Mouse (Mus musculus): Measurements from ENCODE around the gene F5.

F5 gene

GRCm38 (mm10) chr1:164151387-164152088 lies at the start of gene F5:
Gene F5 (plus strand): TSS chr1:164151838.
- DNase-seq (ENCODE audit: low spot score), result no peak

DNA sequence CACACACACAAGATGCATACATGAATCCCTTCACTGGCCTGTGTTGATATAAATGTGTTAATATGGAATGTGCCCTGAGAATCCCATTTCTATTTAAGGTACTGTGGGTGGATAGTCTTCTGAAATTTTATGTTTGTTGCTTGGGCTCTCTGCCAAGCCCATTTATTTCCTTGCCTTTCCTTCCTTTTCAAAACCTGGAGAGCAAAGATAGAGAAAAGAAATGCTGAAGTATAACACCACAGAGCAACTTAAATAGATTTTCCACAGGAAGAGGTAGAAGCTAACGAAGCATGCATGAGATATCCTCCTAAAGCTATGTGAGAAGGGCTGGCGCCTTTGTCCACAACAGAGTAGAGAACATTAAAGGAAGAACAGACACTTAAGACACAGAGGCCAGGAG lies 41.9 kb upstream of the F5 start:
- no peak for DNase-seq (ENCODE audit: low spot score)

DNA sequence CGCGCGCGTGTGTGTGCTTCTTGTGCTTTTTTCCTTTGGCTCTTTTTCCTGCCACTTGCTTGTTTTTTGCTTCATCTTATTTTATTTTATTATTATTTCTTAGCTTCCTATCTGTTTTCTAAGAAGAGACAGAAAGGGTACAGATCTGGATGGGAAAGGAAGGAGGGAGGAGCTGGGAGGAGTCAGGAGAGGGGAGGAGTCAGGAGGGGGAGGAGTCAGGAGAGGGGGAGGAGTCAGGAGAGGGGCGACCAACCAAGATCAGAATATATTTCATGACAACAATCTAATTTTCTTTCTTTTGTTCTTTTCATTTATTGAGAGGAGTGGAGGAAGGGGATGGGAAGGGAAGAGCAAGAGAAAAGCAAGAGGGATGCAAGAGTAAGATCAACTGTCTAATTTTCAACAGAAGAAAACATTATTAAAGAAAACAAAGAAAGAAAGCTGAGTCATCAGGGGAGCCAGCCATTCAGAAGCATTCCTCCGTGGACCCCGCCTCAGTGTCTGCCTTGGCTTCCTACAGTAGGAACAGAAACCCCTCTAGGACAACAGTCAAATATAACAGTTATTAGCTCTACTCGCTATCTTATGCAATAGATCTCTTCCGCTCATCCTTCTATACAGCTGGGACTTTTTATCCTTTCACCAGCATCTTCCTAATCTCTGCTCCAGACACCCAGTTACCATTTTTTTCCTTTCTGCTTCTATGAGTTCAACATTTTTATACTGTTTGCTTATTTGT lies 40.9 kb upstream of the F5 start:
- no peak for DNase-seq (ENCODE audit: low spot score)

DNA sequence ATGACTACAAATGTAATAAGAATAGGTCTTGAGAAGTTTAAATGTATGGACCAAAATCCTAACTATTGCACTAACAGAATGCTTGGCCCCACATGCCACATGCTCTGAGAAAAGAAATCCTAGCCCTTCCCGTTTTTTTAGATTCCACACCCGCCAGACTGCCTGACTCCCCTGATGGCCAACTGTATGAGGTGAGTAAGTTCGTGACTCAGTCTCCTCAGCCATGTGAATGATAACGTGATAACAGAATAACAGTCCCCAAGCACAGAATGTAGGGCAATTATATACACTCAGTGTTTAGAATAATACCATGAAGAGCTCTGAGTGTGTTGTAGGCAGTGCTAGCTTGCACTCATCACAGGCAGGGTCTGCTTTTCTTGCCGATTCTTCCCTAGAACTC lies 37.4 kb upstream of the F5 start:
- no peak for DNase-seq (ENCODE audit: low spot score)

- no peak for DNase-seq (ENCODE audit: low spot score)
These were observed 36.6 kb upstream of the F5 start, which contains the start of gene Selp for GRCm38 (mm10) chr1:164114947-164115493. Gene Selp (plus strand): TSS chr1:164115264.

- no peak for DNase-seq (ENCODE audit: low spot score)
These were observed 36.0 kb upstream of the F5 start for GRCm38 (mm10) chr1:164115647-164116046.

DNA sequence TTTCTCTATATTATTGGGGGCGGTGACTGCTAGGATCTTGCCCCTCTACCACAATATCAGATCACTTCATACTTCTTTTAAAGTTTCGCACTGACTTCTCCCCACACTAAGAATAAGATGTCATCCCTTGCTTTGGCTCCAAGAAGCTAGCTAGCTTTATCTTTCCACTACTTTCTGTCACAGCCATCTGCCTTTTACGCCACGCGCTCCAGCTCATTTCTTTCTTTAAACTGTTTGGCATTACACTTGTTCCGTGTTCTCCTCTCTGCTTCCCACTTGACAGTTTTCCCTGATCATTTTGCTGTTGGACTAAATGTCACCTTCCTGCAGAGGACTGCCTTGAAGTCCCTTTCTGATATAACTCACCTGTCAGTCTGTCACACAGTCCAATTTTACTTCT lies 33.8 kb upstream of the F5 start:
- no peak for DNase-seq (ENCODE audit: low spot score)

DNA sequence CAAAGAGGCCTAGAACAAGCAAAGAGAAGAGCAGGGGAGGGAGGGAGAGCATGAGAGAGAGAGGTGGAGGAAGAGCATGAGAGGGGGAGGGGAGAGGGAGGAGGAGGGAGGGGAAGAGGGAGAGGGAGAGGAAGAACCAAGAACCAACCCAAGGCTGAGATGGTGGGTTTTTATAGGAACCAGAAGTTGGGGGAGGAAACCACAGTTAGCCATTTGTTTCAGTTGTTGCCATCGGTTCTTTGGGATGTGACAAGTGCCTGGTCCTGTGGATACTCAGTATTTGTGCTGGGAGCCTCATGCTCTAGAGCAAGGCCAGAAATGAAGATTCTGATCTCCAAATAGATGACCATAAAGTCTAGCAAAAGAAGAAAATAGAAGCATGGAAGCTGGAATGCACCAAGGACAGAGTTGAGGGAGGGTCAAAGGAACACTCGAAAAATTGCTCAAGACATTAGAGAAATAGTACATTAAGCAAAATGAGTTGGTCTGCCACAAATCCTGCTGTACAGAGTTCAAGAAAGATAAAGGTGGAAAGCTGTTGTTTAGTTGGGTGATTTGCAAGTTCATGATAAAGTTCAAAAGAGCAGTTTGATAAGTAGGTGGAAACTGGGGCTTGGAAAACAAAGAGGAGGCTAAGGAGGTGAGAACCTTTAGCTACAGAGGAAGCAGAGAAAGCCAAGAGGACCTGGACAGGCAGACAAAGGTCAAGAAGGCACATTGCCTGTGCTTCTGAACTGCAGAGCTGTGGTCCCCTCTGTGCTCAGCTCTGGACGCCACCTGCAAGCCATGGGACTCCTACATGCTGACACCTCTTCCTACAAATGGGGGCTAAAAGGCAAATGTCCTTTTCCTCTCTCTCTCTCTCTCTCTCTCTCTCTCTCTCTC lies 31.5 kb upstream of the F5 start:
- DNase-seq (ENCODE audit: low spot score), result no peak

DNA sequence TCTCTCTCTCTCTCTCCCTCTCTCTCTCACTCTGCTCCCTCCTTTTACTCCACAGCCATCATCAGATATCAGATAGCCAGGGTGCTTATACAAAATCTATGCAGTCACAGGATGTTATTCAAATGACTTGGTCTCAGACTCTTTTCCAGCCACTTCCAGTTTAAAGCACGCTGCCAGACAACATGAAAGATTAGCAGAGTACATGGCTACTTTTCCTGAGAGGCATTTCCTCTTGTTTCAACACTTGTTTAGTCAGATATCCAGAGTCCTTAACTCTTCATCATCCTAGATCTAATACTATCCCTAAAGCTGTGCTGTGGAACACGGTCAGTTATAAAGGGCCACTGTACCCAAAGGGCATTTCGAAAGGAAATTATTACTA lies 30.9 kb upstream of the F5 start:
- DNase-seq (ENCODE audit: low spot score), result no peak

DNA sequence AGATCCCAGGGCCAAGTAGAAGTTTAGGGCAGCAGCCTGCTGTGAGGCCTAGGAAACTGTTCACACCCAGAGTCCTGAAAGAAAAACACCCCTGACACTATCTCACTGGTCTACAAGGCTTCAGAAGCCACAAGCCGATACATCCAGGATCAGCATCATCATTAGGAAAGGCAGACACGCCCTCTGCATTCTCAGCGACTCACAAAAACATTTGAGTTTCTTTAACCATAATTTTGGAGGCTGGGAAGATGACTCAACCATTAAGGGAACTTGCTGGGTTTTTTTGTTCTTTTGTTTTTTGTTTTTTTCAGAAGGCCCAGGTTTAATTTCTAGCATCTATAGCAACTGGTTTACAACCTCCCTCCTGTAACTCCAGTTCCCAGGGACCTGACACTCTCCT lies 27.8 kb upstream of the F5 start:
- no peak for DNase-seq (ENCODE audit: low spot score)

DNA sequence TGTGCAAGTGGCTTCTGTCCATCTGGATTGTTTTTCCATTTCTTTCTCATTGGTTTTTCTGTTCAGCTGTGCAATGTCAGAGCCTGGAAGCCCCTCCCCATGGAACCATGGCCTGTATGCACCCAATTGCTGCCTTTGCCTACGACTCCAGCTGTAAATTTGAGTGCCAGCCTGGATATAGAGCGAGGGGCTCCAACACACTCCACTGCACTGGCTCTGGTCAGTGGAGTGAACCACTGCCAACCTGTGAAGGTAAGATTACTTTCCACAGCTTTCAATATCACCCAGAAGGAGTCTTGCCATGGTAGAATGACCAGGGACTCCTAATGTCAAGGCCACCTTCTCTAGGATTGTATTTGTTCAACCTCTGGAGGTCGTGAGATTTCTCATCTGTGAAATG lies 21.6 kb upstream of the F5 start:
- no peak for DNase-seq (ENCODE audit: low spot score)

DNA sequence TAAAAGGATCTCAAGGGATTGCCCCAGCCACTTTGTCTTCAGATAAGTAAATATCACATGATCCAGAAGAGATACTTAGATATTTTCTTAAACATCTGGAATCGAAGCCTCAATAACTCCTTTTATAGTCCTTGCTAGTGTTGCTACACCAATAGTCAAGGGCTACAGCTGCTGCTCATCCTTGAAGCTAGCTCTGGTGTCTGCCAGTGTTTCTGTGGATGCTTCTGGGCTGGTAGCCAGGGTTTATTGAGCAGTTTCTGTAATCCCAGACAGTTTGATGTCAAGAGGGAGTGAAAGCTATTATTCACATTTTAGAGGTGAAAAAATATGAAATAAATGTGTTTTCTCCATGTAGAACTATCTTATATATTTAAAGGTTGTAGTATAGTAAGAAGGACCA lies 19.0 kb upstream of the F5 start:
- DNase-seq (ENCODE audit: low spot score), result no peak

DNA sequence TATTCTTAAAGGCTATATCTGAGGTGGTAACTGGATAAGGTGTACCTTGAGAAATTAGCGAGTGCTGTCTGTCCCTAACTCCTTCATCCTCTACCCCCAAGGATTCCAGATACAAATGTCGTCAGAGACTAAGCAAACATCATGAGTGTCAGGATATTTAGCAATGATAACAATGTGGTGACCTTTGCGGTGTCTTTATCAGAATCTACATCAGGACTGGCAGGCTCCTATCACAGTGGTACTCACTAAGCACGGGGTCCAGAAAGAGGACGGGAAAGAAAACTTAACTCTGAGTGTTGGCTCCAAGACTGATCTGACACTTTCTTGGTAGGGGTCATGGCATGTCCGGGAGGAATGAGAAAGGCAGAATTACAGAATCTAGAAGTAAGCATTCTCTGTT lies 17.5 kb upstream of the F5 start:
- DNase-seq (ENCODE audit: low spot score), result no peak

DNA sequence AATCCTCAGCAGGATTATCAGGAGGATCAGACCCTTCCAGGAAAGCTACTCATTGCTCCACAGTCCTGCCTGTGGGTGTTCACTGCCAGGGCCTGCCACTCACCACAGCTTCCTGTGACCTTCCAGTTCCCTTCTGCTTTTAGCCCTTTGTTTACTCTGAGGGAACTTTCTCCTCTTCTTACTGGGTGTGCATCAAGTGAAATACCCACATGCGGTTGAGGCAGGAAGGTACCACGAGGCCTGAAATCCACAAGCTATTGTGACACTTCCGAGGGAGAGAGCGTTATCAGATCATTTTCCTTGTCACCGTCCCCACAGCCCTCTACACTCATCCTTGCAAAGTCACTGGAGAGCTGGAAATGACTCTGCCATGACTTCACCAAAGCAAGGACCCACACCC lies 16.3 kb upstream of the F5 start:
- DNase-seq (ENCODE audit: low spot score), result no peak

- no peak for DNase-seq (ENCODE audit: low spot score)
These were observed 15.7 kb upstream of the F5 start for GRCm38 (mm10) chr1:164135960-164136359.

- no peak for DNase-seq (ENCODE audit: low spot score)
These were observed 15.0 kb upstream of the F5 start for GRCm38 (mm10) chr1:164136636-164137035.

DNA sequence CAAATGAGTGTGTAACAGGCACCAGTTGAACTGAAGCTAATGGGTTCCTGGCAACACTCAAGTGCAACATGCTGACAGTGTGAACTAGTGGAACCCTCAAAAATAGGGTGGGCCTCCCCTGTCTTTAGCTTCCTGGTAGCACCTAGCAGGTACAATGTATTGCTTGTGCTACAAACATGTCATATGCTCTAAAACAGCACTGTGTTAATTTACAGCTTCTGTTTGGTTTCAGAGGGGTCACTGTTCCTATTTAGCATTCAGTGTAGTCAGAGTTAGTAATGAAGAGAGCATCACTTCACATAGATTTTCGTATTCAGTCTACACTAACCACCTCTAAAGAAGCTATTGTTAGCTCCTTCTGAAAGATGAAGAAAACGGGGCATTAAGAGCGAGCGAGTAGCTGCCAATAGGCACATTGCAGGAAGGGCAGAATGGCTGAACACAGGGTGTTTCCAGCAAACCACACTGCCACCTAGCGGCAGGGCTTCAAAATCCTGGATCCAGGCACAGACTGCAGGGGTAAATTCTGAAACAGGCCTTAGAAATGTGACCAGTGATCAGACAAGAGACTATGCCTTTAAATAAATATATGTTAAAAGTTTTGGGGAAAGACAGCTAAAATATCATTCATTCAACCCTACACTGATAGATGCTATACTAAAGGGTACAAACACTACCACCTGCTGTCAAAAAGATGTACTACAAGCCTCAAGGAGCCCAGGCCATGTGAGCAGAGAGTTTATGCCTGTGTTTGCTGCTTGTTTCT lies 13.1 kb upstream of the F5 start:
- DNase-seq (ENCODE audit: low spot score), result peak; percentile 37

DNA sequence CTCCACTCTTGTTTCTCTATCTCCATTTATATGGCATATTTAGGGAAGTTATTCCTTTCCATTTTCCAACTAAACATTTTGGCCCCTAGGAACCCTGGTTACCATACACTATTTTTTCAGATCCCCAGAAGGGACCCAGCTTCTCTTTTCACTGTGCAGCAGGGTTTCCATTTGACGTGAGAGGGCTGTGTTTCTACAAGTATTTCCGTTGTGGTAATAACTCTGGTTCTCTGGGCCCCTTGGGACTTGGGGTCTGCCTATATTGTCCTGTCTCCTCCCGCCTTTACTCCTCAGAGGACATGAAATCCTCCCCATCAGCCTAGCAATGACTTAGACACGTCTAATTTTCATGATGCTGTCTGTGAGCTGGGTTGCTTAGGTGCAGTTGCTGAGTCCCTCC lies 12.2 kb upstream of the F5 start:
- DNase-seq (ENCODE audit: low spot score), result no peak

- DNase-seq (ENCODE audit: low spot score), result no peak
These were observed 2.6 kb upstream of the F5 start for GRCm38 (mm10) chr1:164149083-164149482.

DNA sequence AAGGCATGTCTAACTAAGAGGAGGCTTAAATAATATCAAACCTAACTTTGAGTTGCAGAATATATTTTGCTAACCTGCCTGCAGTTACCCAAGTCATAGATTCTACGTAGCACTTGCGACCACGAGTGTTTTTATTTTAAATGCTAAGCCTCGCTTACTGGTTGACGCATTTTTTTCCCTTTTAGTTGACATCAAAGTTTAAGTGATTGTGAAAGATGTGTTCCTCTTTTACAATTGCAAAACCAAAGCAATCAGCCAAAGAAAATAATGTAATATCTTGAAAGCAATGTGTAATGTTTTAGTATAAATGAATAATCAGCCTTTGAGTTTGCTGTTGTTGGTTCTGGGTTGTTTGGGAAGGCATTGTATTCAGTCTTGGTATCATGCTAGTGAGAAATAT lies 1.2 kb downstream of the F5 start:
- DNase-seq (ENCODE audit: low spot score), result no peak

DNA sequence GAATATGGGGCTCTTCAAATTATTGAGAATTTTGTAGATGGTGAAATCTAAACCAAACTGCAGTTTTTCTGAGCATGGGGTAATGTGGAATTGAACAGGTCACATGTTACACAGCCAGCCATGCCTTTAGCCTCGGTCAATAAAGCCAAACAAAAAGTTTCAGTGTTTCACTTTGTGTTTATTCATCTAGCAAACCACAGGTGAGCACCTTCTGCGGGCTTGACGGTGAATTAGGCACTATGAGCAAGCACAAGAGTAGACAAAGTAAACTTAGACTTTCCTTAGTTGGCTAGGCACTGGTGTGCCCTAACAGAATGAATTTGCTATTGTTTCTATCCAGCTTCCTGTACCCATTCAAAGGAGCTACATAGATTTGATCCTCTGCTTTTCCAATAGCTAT lies 3.3 kb downstream of the F5 start:
- no peak for DNase-seq (ENCODE audit: low spot score)

DNA sequence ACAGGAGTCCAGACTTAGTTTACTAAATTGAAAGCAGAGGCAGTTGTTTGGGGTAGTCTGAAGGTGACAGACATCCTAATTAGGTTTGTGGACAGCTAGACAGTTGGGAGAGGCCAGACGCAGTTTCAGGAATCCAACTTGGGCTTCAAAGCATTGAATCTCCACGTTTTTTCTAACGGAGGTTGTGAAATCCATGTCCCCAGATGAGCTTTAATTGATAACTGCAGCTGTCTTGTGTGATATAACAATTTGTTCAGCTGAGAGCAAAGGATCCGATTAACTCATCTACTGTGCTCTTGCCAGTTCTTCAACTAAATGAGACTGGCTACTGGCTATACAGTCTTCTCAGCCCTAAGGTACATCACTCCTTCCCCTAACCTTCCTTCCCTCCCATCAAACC lies 6.9 kb downstream of the F5 start:
- DNase-seq (ENCODE audit: low spot score), result no peak

All from urinary bladder, postnatal 10 days (tissue).